Mouse (Mus musculus): Measurements from ENCODE around the gene Spata2l.

- no peak for TF ChIP-seq CTCF (IDR thresholded peaks at IDR 0.05; ENCODE audit: low read depth, low read length)
- TF ChIP-seq POLR2A (IDR thresholded peaks at IDR 0.05; ENCODE audit: insufficient read depth, low read length): no peak
Observed at GRCm38 (mm10) chr8:123274447-123274846, 38.4 kb upstream of the Spata2l start.

Measured in ES-Bruce4 (cell line).